Mouse (Mus musculus) testis, adult 2 months (tissue): ENCODE data around the gene Comt.

Experiments used
- CTCF ChIP-seq: fragments of 200-500 bp; IDR thresholded peaks from 2 replicates; pipeline ENCODE4 v1.5.1; 2012; ENCODE audit warnings: low read depth, mild to moderate bottlenecking, inconsistent platforms, low read length, moderate library complexity; ENCODE audit not compliant: control insufficient read depth, insufficient read depth, insufficient replicate concordance
- POLR2A ChIP-seq: fragments of 200-500 bp; IDR thresholded peaks from 2 replicates; pipeline ENCODE4 v1.6.1; 2012; ENCODE audit warnings: low read depth, mild to moderate bottlenecking, inconsistent platforms, low read length, moderate library complexity; ENCODE audit not compliant: control insufficient read depth

- TF ChIP-seq POLR2A (no peak), CTCF (no peak)
These were observed 32.6 kb downstream of the Comt start for GRCm38 (mm10) chr16:18394056-18394455.
